Mouse (Mus musculus): Measurements from ENCODE around the gene Rassf3. TPM values are rescaled to one million over a fixed set of nuclear protein-coding genes. Genes with fewer than 3 reads are reported as not detected.

Gene Rassf3
- polyA plus RNA-seq, 1 experiment from 2014 or later, result 25.3 TPM

DNA sequence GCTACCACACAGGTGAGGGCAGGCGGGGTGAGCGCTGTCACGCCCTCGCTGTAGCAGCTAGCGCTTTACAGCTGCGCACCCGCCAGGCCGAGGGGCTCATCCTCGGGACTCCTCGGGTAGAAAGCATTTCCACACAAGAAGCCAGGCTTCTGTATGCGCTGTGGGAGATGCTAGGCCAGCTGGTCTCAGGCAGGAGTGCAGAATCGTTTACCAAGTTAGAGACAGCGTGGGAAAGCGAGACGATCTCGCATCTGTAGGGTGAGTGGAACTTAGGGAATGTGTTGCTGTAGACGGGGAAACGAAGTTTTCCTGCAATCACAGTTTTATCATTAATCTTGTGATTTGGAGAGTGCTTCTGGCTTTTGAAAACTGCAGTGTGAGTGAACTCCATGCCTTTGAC, 94.9 kb downstream of the Rassf3 start:
- Histone ChIP-seq H3K4me2 (ENCODE audit: low read length) (no peak overlapping the region), H3K27me3 (ENCODE audit: control insufficient read depth, insufficient read depth, low read length) (no peaks in the 10 kb centered on the region), H3K27ac (replicated peaks in 1 of 2; ENCODE audit: control insufficient read depth in 1 of 2, insufficient read depth in 1 of 2, low read depth in 2 of 2, low read length in 2 of 2) (no peak overlapping the region), H3K36me3 (ENCODE audit: control insufficient read depth, insufficient read depth, low read length) (peaks cover 90% of the 10 kb centered on the region), H3K4me1 (ENCODE audit: control insufficient read depth in 2 of 2, insufficient read depth in 2 of 2, low read length in 2 of 2) (peaks cover 2 to 6% of the 10 kb centered on the region in 2 experiments; a peak in 3 of 4 replicates), H3K4me3 (ENCODE audit: control insufficient read depth in 1 of 2, insufficient read depth in 1 of 2, low read depth in 1 of 2, low read length in 2 of 2) (no peak overlapping the region), H3K9ac (ENCODE audit: low read length) (no peak overlapping the region), H3K9me3 (ENCODE audit: control insufficient read depth, low read length) (peaks cover 4% of the 10 kb centered on the region; the same call in 1 of the 2 replicates)
- WGBS, result 82% methylated on average over 18 of the region's 18 CpGs
- no peak for ATAC-seq (ENCODE audit: insufficient number of reproducible peaks, insufficient read depth, low FRiP score, low read depth)

DNA sequence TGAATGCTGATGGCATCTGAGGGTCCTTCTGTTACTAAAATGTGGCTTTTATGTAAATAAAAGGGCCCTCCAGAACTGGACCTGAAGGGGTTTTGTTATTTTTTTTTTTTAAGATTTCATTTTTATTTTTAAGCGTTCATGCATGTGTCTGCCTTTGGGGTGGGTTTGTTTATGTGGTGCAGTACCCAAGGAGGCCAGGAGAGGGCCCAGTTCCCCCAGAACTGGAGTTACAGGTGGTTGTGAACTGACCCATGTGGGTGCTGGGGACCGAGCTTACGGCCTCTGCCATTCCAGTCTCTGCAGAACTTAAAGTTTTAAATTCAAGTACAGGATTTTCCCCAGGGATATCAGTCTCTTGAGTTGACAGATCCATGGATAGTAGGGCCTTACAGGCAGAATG, 96.8 kb downstream of the Rassf3 start:
- H3K4me3 ChIP-seq (ENCODE audit: control insufficient read depth in 1 of 2, insufficient read depth in 1 of 2, low read depth in 1 of 2, low read length in 2 of 2), result no peak overlapping the region
- 94% methylated on average over 3 of the region's 3 CpGs for WGBS
- H3K27me3 ChIP-seq (ENCODE audit: control insufficient read depth, insufficient read depth, low read length), result no peaks in the 10 kb centered on the region
- no peak overlapping the region for H3K27ac ChIP-seq (replicated peaks in 1 of 2; ENCODE audit: control insufficient read depth in 1 of 2, insufficient read depth in 1 of 2, low read depth in 2 of 2, low read length in 2 of 2)
- H3K4me1 ChIP-seq (ENCODE audit: control insufficient read depth in 2 of 2, insufficient read depth in 2 of 2, low read length in 2 of 2), result no peaks in the 10 kb centered on the region
- no peak overlapping the region for H3K4me2 ChIP-seq (ENCODE audit: low read length)
- no peak overlapping the region for H3K9ac ChIP-seq (ENCODE audit: low read length)
- peaks cover 87% of the 10 kb centered on the region for H3K36me3 ChIP-seq (ENCODE audit: control insufficient read depth, insufficient read depth, low read length)
- ATAC-seq (ENCODE audit: insufficient number of reproducible peaks, insufficient read depth, low FRiP score, low read depth), result no peak
- peaks cover 4% of the 10 kb centered on the region; the same call in 1 of the 2 replicates for H3K9me3 ChIP-seq (ENCODE audit: control insufficient read depth, low read length)

DNA sequence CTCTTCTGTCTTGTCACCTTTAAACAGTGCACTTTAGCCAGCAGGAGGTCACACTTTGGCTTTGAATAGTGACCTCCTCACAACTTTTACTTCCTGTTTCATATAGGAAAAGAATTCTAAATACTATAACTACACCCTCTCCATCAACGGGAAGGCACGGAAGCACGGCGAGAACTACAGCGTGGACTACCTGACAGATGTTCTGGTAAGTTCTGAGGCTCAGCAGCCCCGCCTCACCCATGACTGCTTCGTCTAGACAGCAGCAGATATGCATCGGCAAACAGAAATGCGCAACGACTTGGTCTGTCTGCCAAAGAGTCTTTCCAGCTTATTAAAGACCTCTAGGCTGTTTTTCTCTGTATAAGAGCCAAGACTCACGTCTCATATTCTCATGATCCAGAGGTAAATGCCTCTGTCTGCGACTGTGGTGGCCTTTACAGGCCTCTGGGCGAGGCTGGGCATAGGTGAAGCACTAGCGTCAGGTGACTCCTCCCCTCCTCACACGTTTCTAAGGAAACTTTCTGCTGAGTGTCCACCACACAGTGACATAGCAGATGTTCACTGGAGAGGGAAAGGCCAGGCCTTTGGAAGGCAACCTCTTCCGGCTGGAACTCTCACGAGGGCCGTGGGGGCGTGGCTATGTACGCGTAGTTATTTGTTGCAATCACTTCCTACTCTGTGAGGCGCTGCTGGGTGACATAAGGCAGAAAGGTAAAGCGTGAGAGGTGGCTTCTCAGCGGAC, 99.4 kb downstream of the Rassf3 start:
- Histone ChIP-seq H3K36me3 (ENCODE audit: control insufficient read depth, insufficient read depth, low read length) (peaks cover 88% of the 10 kb centered on the region), H3K4me2 (ENCODE audit: low read length) (no peak overlapping the region), H3K27ac (replicated peaks in 1 of 2; ENCODE audit: control insufficient read depth in 1 of 2, insufficient read depth in 1 of 2, low read depth in 2 of 2, low read length in 2 of 2) (no peak overlapping the region), H3K27me3 (ENCODE audit: control insufficient read depth, insufficient read depth, low read length) (no peaks in the 10 kb centered on the region), H3K9ac (ENCODE audit: low read length) (no peak overlapping the region), H3K4me3 (ENCODE audit: control insufficient read depth in 1 of 2, insufficient read depth in 1 of 2, low read depth in 1 of 2, low read length in 2 of 2) (no peak overlapping the region), H3K9me3 (ENCODE audit: control insufficient read depth, low read length) (peaks cover 4% of the 10 kb centered on the region; the same call in 1 of the 2 replicates), H3K4me1 (ENCODE audit: control insufficient read depth in 2 of 2, insufficient read depth in 2 of 2, low read length in 2 of 2) (no peaks in the 10 kb centered on the region)
- no peak for ATAC-seq (ENCODE audit: insufficient number of reproducible peaks, insufficient read depth, low FRiP score, low read depth)
- WGBS, result 88% methylated on average over 24 of the region's 24 CpGs

DNA sequence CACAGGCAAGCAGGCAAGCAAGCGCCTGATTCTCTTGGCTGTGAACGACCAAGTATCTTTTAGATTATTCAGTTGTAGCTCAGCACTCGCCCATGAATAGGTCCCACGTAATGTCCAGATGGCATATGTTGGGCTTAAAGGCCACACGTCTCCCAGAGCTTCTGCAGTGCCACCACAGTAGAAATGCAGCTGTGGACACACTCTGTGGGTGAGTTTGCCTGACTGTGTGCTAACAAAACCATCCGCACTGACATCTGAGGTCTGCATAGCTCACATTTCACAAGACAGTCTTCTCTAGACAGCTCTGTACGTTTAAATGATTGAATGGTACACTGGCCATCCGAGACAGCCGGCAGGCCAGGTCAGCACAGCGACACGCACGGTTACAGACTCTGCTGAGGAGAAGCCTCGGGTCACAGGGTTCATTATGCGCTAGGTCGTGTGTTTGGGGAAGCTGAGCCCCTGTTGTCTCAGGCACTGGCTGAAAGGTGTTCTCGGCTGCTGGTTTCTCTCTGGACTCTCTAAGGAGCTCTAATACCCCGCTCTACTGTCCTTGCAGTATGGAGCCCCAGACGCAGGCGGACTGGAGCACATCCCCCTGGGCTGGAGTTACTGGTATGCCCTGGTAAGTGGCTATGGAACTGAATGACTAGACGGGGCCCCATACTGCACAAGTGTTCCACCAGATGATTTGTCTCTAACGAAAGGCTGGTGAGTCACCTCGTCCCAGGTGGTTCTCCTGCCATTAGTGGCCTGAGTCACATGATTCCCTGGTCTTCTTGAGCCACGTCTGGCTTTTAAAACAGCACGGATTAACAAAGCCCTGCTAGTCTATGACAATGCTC, 100.3 kb downstream of the Rassf3 start:
- peaks cover 4% of the 10 kb centered on the region; the same call in 1 of the 2 replicates for H3K9me3 ChIP-seq (ENCODE audit: control insufficient read depth, low read length)
- no peak overlapping the region for H3K9ac ChIP-seq (ENCODE audit: low read length)
- H3K4me2 ChIP-seq (ENCODE audit: low read length), result no peak overlapping the region
- peaks cover 87% of the 10 kb centered on the region for H3K36me3 ChIP-seq (ENCODE audit: control insufficient read depth, insufficient read depth, low read length)
- no peak overlapping the region for H3K4me3 ChIP-seq (ENCODE audit: control insufficient read depth in 1 of 2, insufficient read depth in 1 of 2, low read depth in 1 of 2, low read length in 2 of 2)
- H3K4me1 ChIP-seq (ENCODE audit: control insufficient read depth in 2 of 2, insufficient read depth in 2 of 2, low read length in 2 of 2), result no peaks in the 10 kb centered on the region
- no peak overlapping the region for H3K27ac ChIP-seq (replicated peaks in 1 of 2; ENCODE audit: control insufficient read depth in 1 of 2, insufficient read depth in 1 of 2, low read depth in 2 of 2, low read length in 2 of 2)
- no peak for ATAC-seq (ENCODE audit: insufficient number of reproducible peaks, insufficient read depth, low FRiP score, low read depth)
- no peaks in the 10 kb centered on the region for H3K27me3 ChIP-seq (ENCODE audit: control insufficient read depth, insufficient read depth, low read length)
- 75% methylated on average over 24 of the region's 24 CpGs for WGBS

DNA sequence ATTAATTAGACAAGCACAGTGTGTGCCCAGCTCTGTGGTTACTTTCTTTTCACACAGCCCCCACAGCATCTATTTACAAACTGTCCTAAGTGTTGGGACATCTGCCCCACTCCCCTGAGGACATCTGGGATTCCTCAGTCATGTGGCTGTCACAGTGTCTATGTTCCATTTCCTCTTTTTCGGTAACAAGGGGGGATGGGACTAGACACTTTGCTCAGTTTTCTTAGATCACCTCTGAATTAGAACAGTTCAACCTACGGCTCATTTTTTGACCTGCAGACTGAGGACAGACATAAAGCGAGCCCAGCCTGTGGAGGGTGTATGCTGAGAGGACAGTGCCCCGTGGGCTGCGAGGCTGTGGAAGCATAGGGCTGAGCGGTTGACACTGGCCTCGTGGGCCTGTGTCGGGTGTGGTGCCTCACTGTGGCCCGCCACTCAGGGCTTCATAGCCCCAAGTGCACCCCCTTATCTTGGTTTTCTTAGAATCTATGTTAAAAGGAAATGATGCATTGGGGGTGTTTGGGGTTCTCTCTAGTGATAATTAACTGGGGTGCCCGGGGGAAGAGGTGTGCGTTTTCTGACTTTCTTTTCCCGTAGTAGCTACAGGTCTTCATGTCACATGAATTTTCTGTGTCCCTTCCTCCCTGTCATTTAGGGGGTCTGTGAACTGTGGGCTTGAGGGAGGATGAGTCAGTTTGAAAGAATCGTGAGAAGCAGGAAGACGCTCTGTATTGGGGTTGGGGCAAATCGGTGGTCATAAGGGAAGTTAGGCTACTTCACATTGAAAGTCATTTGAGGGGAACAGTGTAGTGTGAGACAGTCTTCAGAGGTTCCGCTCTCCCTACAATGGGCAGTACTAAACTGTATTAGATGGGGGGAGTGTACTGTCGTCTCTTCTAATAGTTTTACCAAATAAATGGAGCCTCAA, 101.2 kb downstream of the Rassf3 start:
- H3K4me1 ChIP-seq (ENCODE audit: control insufficient read depth in 2 of 2, insufficient read depth in 2 of 2, low read length in 2 of 2), result no peaks in the 10 kb centered on the region
- no peak overlapping the region for H3K27ac ChIP-seq (replicated peaks in 1 of 2; ENCODE audit: control insufficient read depth in 1 of 2, insufficient read depth in 1 of 2, low read depth in 2 of 2, low read length in 2 of 2)
- no peak overlapping the region for H3K4me3 ChIP-seq (ENCODE audit: control insufficient read depth in 1 of 2, insufficient read depth in 1 of 2, low read depth in 1 of 2, low read length in 2 of 2)
- 76% methylated on average over 17 of the region's 17 CpGs for WGBS
- H3K27me3 ChIP-seq (ENCODE audit: control insufficient read depth, insufficient read depth, low read length), result no peaks in the 10 kb centered on the region
- peaks cover 4% of the 10 kb centered on the region; the same call in 1 of the 2 replicates for H3K9me3 ChIP-seq (ENCODE audit: control insufficient read depth, low read length)
- ATAC-seq (ENCODE audit: insufficient number of reproducible peaks, insufficient read depth, low FRiP score, low read depth), result no peak
- H3K36me3 ChIP-seq (ENCODE audit: control insufficient read depth, insufficient read depth, low read length), result peaks cover 84% of the 10 kb centered on the region
- H3K9ac ChIP-seq (ENCODE audit: low read length), result no peak overlapping the region
- H3K4me2 ChIP-seq (ENCODE audit: low read length), result no peak overlapping the region

DNA sequence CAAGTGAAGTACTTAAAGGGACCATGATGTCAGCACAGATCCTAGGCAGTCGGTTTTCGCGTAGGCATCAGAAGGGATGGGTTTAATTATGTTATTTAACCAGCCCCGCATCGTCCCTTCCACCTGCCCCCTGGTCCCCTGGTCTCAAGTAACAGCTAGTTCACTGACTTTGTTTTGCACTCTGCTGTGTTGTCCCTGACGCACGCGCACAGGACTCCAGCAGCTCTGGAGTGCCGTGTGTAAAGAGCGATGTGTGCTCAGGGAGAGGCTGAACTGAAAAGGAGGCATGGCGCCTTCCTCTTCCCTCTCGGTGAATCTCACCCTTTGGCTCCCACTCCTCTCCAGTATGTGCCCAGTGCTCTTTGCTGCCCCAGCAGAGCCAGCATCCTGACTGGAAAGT, 102.1 kb downstream of the Rassf3 start:
- H3K4me1 ChIP-seq (ENCODE audit: control insufficient read depth in 2 of 2, insufficient read depth in 2 of 2, low read length in 2 of 2), result no peaks in the 10 kb centered on the region
- no peaks in the 10 kb centered on the region for H3K27me3 ChIP-seq (ENCODE audit: control insufficient read depth, insufficient read depth, low read length)
- 82% methylated on average over 12 of the region's 12 CpGs for WGBS
- no peaks in the 10 kb centered on the region for H3K9me3 ChIP-seq (ENCODE audit: control insufficient read depth, low read length)
- no peak overlapping the region for H3K4me3 ChIP-seq (ENCODE audit: control insufficient read depth in 1 of 2, insufficient read depth in 1 of 2, low read depth in 1 of 2, low read length in 2 of 2)
- H3K36me3 ChIP-seq (ENCODE audit: control insufficient read depth, insufficient read depth, low read length), result peaks cover 78% of the 10 kb centered on the region
- no peak for ATAC-seq (ENCODE audit: insufficient number of reproducible peaks, insufficient read depth, low FRiP score, low read depth)
- no peak overlapping the region for H3K27ac ChIP-seq (replicated peaks in 1 of 2; ENCODE audit: control insufficient read depth in 1 of 2, insufficient read depth in 1 of 2, low read depth in 2 of 2, low read length in 2 of 2)
- no peak overlapping the region for H3K9ac ChIP-seq (ENCODE audit: low read length)
- H3K4me2 ChIP-seq (ENCODE audit: low read length), result no peak overlapping the region

DNA sequence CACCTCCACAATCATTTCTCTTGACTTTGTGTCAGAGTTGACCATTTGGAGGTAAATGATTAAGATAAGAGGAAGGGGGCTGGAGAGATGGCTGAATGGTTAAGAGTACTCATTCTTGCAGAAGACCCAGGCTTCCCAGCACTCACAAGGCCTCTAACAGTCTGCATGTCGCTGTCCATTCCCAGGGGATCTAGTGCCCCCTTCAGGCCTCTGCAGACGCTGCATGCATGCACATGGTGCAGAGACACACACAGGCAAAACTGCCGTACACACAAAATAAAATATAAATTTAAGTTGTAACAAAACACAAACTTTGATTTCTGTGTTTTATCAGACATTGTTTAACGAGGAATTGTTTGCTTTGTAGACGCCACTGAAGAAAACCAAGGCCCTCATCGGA, 105.4 kb downstream of the Rassf3 start:
- WGBS, result 95% methylated on average over 6 of the region's 6 CpGs
- H3K9me3 ChIP-seq (ENCODE audit: control insufficient read depth, low read length), result no peaks in the 10 kb centered on the region
- no peak overlapping the region for H3K27ac ChIP-seq (replicated peaks in 1 of 2; ENCODE audit: control insufficient read depth in 1 of 2, insufficient read depth in 1 of 2, low read depth in 2 of 2, low read length in 2 of 2)
- H3K4me2 ChIP-seq (ENCODE audit: low read length), result no peak overlapping the region
- no peak for ATAC-seq (ENCODE audit: insufficient number of reproducible peaks, insufficient read depth, low FRiP score, low read depth)
- H3K36me3 ChIP-seq (ENCODE audit: control insufficient read depth, insufficient read depth, low read length), result peaks cover 47% of the 10 kb centered on the region
- no peaks in the 10 kb centered on the region for H3K27me3 ChIP-seq (ENCODE audit: control insufficient read depth, insufficient read depth, low read length)
- no peak overlapping the region for H3K9ac ChIP-seq (ENCODE audit: low read length)
- H3K4me1 ChIP-seq (ENCODE audit: control insufficient read depth in 2 of 2, insufficient read depth in 2 of 2, low read length in 2 of 2), result peaks cover 2 to 5% of the 10 kb centered on the region in 2 experiments
- no peak overlapping the region for H3K4me3 ChIP-seq (ENCODE audit: control insufficient read depth in 1 of 2, insufficient read depth in 1 of 2, low read depth in 1 of 2, low read length in 2 of 2)

Measured in heart, embryonic 14.5 days (tissue).